Mouse (Mus musculus): Measurements from ENCODE around the gene Sorcs2. TPM values are rescaled to one million over a fixed set of nuclear protein-coding genes. Genes with fewer than 3 reads are reported as not detected.

The Sorcs2 gene
- total RNA-seq, 2 experiments from 2014 or later, result 49.2 to 54.8 TPM

- Histone ChIP-seq H3K27ac (no peak overlapping the region; the same call in 1 of the 2 replicates), H3K4me3 (no peak overlapping the region)
- no peak for TF ChIP-seq CTCF (conservative IDR thresholded peaks at IDR 0.05)
- peak in 1 of 2 experiments; percentile 39 for DNase-seq (ENCODE audit: low spot score in 2 of 2)
These were observed 67.3 kb downstream of the Sorcs2 start for GRCm38 (mm10) chr5:36330472-36331155.

DNA sequence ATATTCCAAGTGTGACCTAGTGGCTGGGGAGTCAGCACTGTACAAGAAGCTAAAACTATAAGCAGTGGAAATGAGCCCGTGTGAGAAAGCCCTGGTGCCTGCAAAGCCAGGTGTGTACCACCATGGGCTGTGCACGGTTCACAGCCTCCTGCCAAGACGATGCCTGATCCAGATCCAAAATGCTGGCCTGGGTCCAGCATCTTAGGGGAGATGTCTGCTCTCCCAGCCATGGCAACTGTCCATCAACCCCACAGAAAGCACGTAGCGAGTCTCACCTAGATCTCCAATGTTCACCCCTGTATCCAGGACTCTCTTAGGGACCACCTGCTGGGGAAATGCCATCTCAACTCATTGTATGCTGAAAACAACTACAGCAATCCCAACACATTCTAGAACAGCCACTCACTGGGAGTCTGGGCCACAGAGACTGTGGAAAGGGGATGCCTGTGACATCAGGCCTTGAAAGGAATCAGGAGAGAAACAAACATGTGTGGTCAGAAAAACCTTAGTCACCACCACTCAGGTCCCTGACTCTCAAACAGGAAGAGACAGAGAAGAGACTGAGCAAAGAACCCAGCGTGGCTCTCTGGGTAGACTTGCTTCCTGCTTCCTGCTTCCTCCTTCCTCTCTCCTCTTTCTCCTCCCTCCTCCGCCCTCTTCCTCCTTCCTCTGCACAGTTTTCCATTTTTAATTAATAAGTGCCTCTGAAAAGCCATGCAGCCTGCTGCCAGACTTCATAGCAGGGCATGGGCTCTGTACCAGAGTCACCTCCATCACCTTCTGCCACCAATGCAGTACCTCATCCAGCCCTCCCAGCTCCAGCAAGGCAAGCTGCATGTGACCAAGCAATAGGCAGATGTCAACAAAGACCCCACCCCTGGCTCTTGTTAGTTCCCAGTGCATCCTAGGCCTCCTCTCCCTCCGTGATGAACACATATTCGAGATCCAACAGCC, 71.6 kb downstream of the Sorcs2 start:
- no peak for DNase-seq (ENCODE audit: low spot score in 2 of 2)
- TF ChIP-seq CTCF (conservative IDR thresholded peaks at IDR 0.05), result no peak
- no peak overlapping the region for H3K27ac ChIP-seq
- no peak overlapping the region for H3K4me3 ChIP-seq

- peak overlapping the region; percentile 83 for H3K27ac ChIP-seq
- peak; percentile 59 to 87 for DNase-seq (ENCODE audit: low spot score in 2 of 2)
- TF ChIP-seq CTCF (conservative IDR thresholded peaks at IDR 0.05), result no peak
- H3K4me3 ChIP-seq, result no peak overlapping the region
These were observed 73.8 kb downstream of the Sorcs2 start for GRCm38 (mm10) chr5:36324140-36324572.

GRCm38 (mm10) chr5:36323526-36323925, 74.4 kb downstream of the Sorcs2 start:
- TF ChIP-seq CTCF (conservative IDR thresholded peaks at IDR 0.05), result peak; percentile 89
- Histone ChIP-seq H3K27ac (peak overlapping the region; percentile 83), H3K4me3 (no peak overlapping the region)
- DNase-seq (ENCODE audit: low spot score in 2 of 2), result peak; percentile 68 to 72

- no peak for TF ChIP-seq CTCF (conservative IDR thresholded peaks at IDR 0.05)
- Histone ChIP-seq H3K4me3 (no peak overlapping the region), H3K27ac (no peak overlapping the region)
- no peak for DNase-seq (ENCODE audit: low spot score in 2 of 2)
These were observed 76.4 kb downstream of the Sorcs2 start for GRCm38 (mm10) chr5:36321581-36321980.

GRCm38 (mm10) chr5:36320667-36321066, 77.3 kb downstream of the Sorcs2 start:
- Histone ChIP-seq H3K4me3 (no peak overlapping the region), H3K27ac (no peak overlapping the region)
- DNase-seq (ENCODE audit: low spot score in 2 of 2), result no peak
- peak; percentile 31 for TF ChIP-seq CTCF (conservative IDR thresholded peaks at IDR 0.05)

GRCm38 (mm10) chr5:36317641-36318368, 80.1 kb downstream of the Sorcs2 start:
- no peak for DNase-seq (ENCODE audit: low spot score in 2 of 2)
- Histone ChIP-seq H3K4me3 (no peak overlapping the region), H3K27ac (no peak overlapping the region)
- TF ChIP-seq CTCF (conservative IDR thresholded peaks at IDR 0.05), result peak; percentile 52

- no peak overlapping the region for H3K4me3 ChIP-seq
- no peak for TF ChIP-seq CTCF (conservative IDR thresholded peaks at IDR 0.05)
These were observed 82.8 kb downstream of the Sorcs2 start for GRCm38 (mm10) chr5:36315106-36315505.

DNA sequence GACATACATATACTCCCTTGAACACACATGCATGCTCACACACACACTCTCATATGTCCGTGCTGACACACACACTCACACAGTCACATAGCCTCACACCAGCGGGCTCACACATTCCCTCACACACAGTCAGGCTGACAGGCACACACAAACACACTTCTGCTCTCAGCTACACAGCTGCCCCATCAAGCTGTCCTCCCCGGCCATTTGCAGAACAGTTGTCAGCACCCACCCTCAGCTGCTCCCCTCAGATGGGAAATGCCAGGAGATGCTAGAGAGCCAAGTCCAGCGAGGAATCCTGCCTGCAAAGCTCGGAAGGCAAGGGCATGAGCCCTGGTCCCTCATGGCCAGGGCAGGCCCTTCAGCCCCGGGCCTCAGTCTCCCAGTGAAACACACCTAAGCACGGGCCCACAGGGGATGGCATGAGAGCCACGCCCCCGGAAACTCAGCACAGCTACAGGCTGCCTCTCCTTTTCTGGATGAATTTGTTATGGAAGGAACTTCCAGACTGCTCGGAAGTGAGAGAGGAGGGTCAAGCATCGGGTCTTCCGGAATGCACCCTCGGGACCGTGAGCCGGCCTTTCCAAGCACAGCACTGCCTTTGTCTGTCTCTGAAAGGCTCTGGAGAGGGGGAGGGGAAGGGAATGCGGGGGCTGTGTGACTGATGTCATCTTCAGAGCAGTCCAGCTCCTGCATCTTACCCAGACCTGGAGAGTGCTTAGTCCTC, 84.4 kb downstream of the Sorcs2 start:
- Histone ChIP-seq H3K27ac (peak overlapping the region; percentile 53; the same call in 1 of the 2 replicates), H3K4me3 (no peak overlapping the region)
- TF ChIP-seq CTCF (conservative IDR thresholded peaks at IDR 0.05), result no peak
- peak; percentile 43 to 75 for DNase-seq (ENCODE audit: low spot score in 2 of 2)

More at GRCm38 (mm10) chr5:36315106-36315505, 82.8 kb downstream of the Sorcs2 start:
- H3K27ac ChIP-seq, result no peak overlapping the region
- DNase-seq (ENCODE audit: low spot score in 2 of 2), result no peak

GRCm38 (mm10) chr5:36312926-36313325, 85.0 kb downstream of the Sorcs2 start:
- Histone ChIP-seq H3K4me3 (no peak overlapping the region), H3K27ac (0 out of 2 replicates have a peak overlapping the region, but pooled peaks have one; percentile 10)
- DNase-seq (ENCODE audit: low spot score in 2 of 2), result no peak
- TF ChIP-seq CTCF (conservative IDR thresholded peaks at IDR 0.05), result no peak

GRCm38 (mm10) chr5:36304299-36304980, 93.5 kb downstream of the Sorcs2 start:
- H3K4me3 ChIP-seq, result no peak overlapping the region
- DNase-seq (ENCODE audit: low spot score in 2 of 2), result peak; percentile 41 to 60
- no peak for TF ChIP-seq CTCF (conservative IDR thresholded peaks at IDR 0.05)
- H3K27ac ChIP-seq, result peak overlapping the region; percentile 32; the same call in 1 of the 2 replicates
